Mouse (Mus musculus): Measurements from ENCODE around the gene Lrrc28.
A peak's percentile ranks its signal among the peaks of the same experiment; 100 is the strongest.

The Lrrc28 gene

GRCm38 (mm10) chr7:67592670-67593069 is 52.4 kb downstream of the Lrrc28 start:
- DNase-seq, result no peak

GRCm38 (mm10) chr7:67588743-67589142 is 56.3 kb downstream of the Lrrc28 start:
- DNase-seq, result no peak

- no peak for DNase-seq
Measured at GRCm38 (mm10) chr7:67586479-67586878, 58.6 kb downstream of the Lrrc28 start.

GRCm38 (mm10) chr7:67583852-67584251 is 61.2 kb downstream of the Lrrc28 start:
- no peak for DNase-seq

- peak; percentile 57 for DNase-seq
Measured at GRCm38 (mm10) chr7:67578783-67579482, 66.1 kb downstream of the Lrrc28 start.

GRCm38 (mm10) chr7:67578044-67578443 is 67.0 kb downstream of the Lrrc28 start:
- DNase-seq, result no peak

- peak; percentile 17 for DNase-seq
Measured at GRCm38 (mm10) chr7:67566510-67567237, 78.4 kb downstream of the Lrrc28 start.

GRCm38 (mm10) chr7:67565132-67565531 is 79.9 kb downstream of the Lrrc28 start:
- no peak for DNase-seq

- peak; percentile 66 for DNase-seq
Measured at GRCm38 (mm10) chr7:67562176-67562575, 82.9 kb downstream of the Lrrc28 start.

- DNase-seq, result no peak
Measured at GRCm38 (mm10) chr7:67559486-67559885, 85.6 kb downstream of the Lrrc28 start.

GRCm38 (mm10) chr7:67558230-67558629 is 86.8 kb downstream of the Lrrc28 start:
- DNase-seq, result no peak

- no peak for DNase-seq
Measured at GRCm38 (mm10) chr7:67554863-67555262, 90.2 kb downstream of the Lrrc28 start.

GRCm38 (mm10) chr7:67551242-67551641 is 93.8 kb downstream of the Lrrc28 start:
- no peak for DNase-seq

GRCm38 (mm10) chr7:67549073-67549561 is 96.0 kb downstream of the Lrrc28 start:
- peak; percentile 76 for DNase-seq

GRCm38 (mm10) chr7:67548599-67549041 is 96.4 kb downstream of the Lrrc28 start:
- DNase-seq, result no peak

GRCm38 (mm10) chr7:67546282-67546681 is 98.8 kb downstream of the Lrrc28 start:
- no peak for DNase-seq

- DNase-seq, result no peak
Measured at GRCm38 (mm10) chr7:67544586-67544985, 100.5 kb downstream of the Lrrc28 start.

GRCm38 (mm10) chr7:67543641-67544040 is 101.4 kb downstream of the Lrrc28 start:
- DNase-seq, result no peak

- DNase-seq, result no peak
Measured at GRCm38 (mm10) chr7:67536588-67537372, 108.3 kb downstream of the Lrrc28 start.

- DNase-seq, result no peak
Measured at GRCm38 (mm10) chr7:67535941-67536340, 109.1 kb downstream of the Lrrc28 start.

GRCm38 (mm10) chr7:67530981-67531380 is 114.1 kb downstream of the Lrrc28 start:
- DNase-seq, result peak; percentile 22

- no peak for DNase-seq
Measured at GRCm38 (mm10) chr7:67529381-67529780, 115.7 kb downstream of the Lrrc28 start.

GRCm38 (mm10) chr7:67528821-67529221 is 116.2 kb downstream of the Lrrc28 start:
- no peak for DNase-seq

All from kidney, adult 11 months (tissue).